Mouse (Mus musculus): Measurements from ENCODE around the gene Cts6. TPM values are rescaled to one million over a fixed set of nuclear protein-coding genes. Genes with fewer than 3 reads are reported as not detected.
"Not testable (repeated sequence)": the region's sequence is repeated elsewhere in the genome, so short reads cannot be mapped to it uniquely, and the experiment has no call there.

Gene Cts6
- polyA plus RNA-seq (2016; fragmentation: Nextera tagmentation; extraction: Ambion mirVana), result not detected in 2 replicates

DNA sequence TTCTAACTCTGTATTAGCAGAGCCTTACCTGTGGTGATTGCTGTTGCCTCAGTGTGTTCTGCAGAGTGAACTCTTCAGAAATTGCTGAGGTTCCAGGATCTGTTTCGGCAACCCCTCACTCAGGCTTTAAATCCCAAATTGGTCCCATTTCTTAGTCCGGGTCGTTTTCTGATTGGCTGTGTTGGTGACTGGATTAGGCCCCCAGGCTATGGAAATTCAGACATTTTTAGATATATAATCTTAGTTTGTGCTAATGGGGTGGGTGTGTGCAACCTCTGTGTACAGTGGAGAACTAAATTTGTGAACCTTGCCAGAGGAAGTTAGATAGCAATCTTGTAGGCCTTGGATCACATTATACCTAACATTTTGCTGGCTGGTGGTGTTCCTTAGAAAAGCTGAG, at the start of gene Cts6:
Gene Cts6 (minus strand): TSS at position 101 of the 400 bp plus-strand sequence.
- Histone ChIP-seq H3K4me1 (replicated peaks) (no peaks in the 10 kb centered on the region), H3K27me3 (replicated peaks) (no peaks in the 10 kb centered on the region), H3K4me2 (no peak within 1 kb of the TSS), H3K4me3 (no peak within 1 kb of the TSS), H3K27ac (ENCODE audit: poor library complexity, severe bottlenecking) (no peak within 1 kb of the TSS), H3K36me3 (no peaks in the 10 kb centered on the region), H3K9me3 (replicated peaks) (peaks cover 10% of the 10 kb centered on the region; the same call in 1 of the 2 replicates), H3K9ac (no peak within 1 kb of the TSS)
- no peak for ATAC-seq (ENCODE audit: insufficient number of reproducible peaks, low FRiP score)
- WGBS, result 70% methylated on average over 3 of the region's 3 CpGs

DNA sequence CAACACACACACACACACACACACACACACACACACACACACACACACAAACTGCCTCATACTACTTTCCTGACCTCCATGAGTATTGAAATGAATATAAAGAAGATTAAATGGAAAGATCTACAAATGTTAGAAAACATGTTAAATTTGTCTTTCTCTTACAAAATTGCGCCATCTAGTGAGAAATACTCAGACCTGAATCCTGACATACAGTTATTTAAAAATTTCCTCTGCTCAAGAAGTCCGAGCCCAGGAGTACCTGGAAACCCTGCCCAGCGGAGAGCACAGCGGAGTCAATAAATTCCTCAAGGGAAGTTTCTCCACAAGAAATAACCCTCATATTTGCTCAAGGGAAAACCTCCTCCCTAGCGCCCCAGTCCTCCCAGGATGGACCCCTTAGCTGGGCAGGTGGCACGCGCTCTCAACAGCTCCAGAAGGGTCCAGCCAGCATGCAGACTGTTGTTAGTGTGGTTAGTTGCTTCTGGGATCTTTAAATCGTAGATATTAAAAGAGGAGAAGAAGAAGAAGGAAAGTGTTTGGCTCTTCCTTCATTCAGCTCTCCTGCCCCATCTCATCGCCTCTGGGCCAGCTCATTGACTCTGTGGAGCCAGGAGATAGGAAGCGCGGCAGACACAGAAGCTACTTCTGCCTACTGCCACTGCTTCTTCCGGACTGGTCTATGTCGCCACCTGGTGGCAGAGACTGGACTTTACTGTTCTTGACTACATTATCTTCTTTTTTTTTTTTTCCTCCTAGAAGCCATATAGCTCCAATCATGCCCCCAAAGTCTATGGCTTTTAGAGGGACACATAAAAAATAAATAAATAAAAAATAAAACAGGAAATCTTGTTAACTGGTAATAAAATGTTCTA, 38.1 kb upstream of the Cts6 start:
- Histone ChIP-seq H3K27me3 (replicated peaks) (no peaks in the 10 kb centered on the region), H3K4me1 (replicated peaks) (no peaks in the 10 kb centered on the region), H3K9me3 (replicated peaks) (no peaks in the 10 kb centered on the region), H3K4me2 (no peak overlapping the region), H3K4me3 (no peak overlapping the region), H3K9ac (no peak overlapping the region), H3K36me3 (no peaks in the 10 kb centered on the region), H3K27ac (ENCODE audit: poor library complexity, severe bottlenecking) (no peak overlapping the region)
- 50% methylated on average over 13 of the region's 13 CpGs for WGBS
- no peak; the same call in 1 of the 2 replicates for ATAC-seq (ENCODE audit: insufficient number of reproducible peaks, low FRiP score)

DNA sequence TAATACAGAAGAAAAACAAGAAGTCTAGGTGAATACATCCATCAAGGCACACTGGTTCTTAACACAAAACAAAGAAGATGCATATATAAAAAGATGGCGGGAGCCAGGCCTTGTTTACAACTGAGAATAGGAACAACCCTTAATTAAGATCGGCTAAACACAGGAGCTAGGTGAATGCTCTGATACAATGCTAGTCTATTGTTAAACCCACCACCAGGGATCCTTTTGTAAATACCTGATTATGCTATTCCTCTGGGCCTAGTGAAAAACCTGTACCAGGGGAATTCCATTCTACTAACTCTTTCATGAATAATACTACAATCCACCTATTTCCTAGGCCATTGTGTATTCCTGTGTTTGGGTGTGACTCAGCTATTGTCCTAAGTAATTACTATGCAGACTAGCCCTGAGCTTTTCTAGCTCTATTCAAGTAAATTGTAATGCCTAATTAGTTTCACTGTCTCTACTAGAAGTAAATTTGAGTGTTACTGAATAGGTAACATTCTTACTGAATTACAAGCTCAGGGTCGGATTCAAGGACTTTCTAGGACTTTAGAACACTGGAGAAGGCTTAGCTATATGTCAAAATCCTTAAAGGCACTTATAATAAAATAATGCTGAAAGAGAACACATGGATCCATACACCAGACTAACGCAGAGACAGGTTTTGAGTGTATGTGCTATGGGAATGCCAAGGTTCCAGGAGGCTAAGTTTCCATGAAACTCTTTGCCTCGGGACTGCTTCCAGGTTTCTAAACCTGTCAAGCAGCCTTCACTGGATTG, 17.9 kb downstream of the Cts6 start:
- H3K9me3 ChIP-seq (replicated peaks); H3K4me2 ChIP-seq; H3K27ac ChIP-seq (ENCODE audit: poor library complexity, severe bottlenecking); ATAC-seq (ENCODE audit: insufficient number of reproducible peaks, low FRiP score); H3K4me3 ChIP-seq; H3K9ac ChIP-seq; H3K27me3 ChIP-seq (replicated peaks); H3K4me1 ChIP-seq (replicated peaks); H3K36me3 ChIP-seq: not testable (repeated sequence)
- WGBS, result 71% methylated on average over 5 of the region's 5 CpGs

DNA sequence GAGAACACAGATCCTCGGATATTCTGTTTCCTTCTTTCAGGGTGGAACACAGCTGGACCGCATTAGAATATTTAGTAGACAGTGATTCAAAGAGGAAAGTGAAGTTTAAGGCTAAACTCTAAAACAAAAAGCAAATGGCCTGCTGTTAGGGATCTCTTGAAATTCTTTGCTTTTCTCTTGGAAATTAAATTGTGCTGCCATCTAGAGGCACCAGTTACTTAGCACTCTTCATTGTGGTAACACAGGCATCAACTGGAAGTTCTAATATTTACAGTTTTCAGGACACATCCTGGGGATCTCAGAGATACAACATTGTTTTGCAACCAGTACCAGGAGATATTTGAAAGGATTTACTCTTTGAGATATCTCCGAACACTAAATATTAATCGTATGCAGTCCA, 38.6 kb downstream of the Cts6 start:
- Histone ChIP-seq H3K9me3 (replicated peaks) (peaks cover 16% of the 10 kb centered on the region), H3K27me3 (replicated peaks) (no peaks in the 10 kb centered on the region), H3K27ac (ENCODE audit: poor library complexity, severe bottlenecking) (no peak overlapping the region), H3K4me2 (no peak overlapping the region), H3K4me1 (replicated peaks) (no peaks in the 10 kb centered on the region), H3K36me3 (no peaks in the 10 kb centered on the region), H3K4me3 (no peak overlapping the region), H3K9ac (no peak overlapping the region)
- 80% methylated on average over 4 of the region's 4 CpGs for WGBS
- ATAC-seq (ENCODE audit: insufficient number of reproducible peaks, low FRiP score), result no peak

DNA sequence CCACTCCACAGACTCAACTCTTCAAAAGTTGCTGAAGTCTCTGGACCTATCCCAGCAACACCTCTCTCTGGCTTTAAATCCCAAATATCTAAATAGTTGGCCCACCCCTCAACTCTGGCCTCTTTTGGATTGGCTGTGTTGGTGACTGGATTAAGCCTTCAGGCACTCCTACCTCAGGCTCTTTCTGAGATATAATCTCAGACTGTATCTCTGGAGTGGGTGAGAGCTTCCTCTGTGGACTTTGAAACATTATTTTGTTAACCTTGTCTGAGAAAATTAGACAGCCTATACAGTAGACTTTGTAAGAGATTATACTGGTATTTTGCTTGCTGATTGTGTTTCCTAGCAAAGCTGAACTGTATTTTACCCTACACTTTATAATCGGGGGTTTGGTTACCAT, 39.1 kb downstream of the Cts6 start, which contains the start of gene Ctsr:
Gene Ctsr (minus strand): TSS at position 101 of the 400 bp plus-strand sequence.
- peaks cover 16% of the 10 kb centered on the region for H3K9me3 ChIP-seq (replicated peaks)
- no peak for ATAC-seq (ENCODE audit: insufficient number of reproducible peaks, low FRiP score)
- H3K27ac ChIP-seq (ENCODE audit: poor library complexity, severe bottlenecking), result no peak within 1 kb of the TSS
- no peaks in the 10 kb centered on the region for H3K27me3 ChIP-seq (replicated peaks)
- no peaks in the 10 kb centered on the region for H3K4me1 ChIP-seq (replicated peaks)
- H3K4me3 ChIP-seq, result no peak within 1 kb of the TSS
- no peak within 1 kb of the TSS for H3K4me2 ChIP-seq
- WGBS, result 65% methylated on average over 1 of the region's 1 CpGs
- H3K9ac ChIP-seq, result no peak within 1 kb of the TSS
- H3K36me3 ChIP-seq, result no peaks in the 10 kb centered on the region

Other genes starting within 250 kb of the Cts6 start
- 0.26 and 0.40 TPM in 2 replicates for gene Ctsj, start 197.5 kb downstream of the Cts6 start, polyA plus RNA-seq (2016; fragmentation: Nextera tagmentation; extraction: Ambion mirVana)
- not detected in 2 replicates for gene Ctsq, start 162.8 kb downstream of the Cts6 start, polyA plus RNA-seq (2016; fragmentation: Nextera tagmentation; extraction: Ambion mirVana)
- gene Ctsr, start 39.2 kb downstream of the Cts6 start, polyA plus RNA-seq (2016; fragmentation: Nextera tagmentation; extraction: Ambion mirVana), result not detected in 2 replicates
- gene Cts8, start 51.9 kb upstream of the Cts6 start, polyA plus RNA-seq (2016; fragmentation: Nextera tagmentation; extraction: Ambion mirVana), result not detected in 2 replicates
- not detected in 2 replicates for gene Gm49398, start 85.4 kb upstream of the Cts6 start, polyA plus RNA-seq (2016; fragmentation: Nextera tagmentation; extraction: Ambion mirVana)
- gene Cts7, start 154.8 kb upstream of the Cts6 start, polyA plus RNA-seq (2016; fragmentation: Nextera tagmentation; extraction: Ambion mirVana), result not detected in 2 replicates

Measured in heart, embryonic 12.5 days (tissue).